Mouse (Mus musculus) T-helper 1 cell (primary cell): ENCODE measurements around the gene Sec24d.
"Not testable (repeated sequence)": the region's sequence is repeated elsewhere in the genome, so short reads cannot be mapped to it uniquely, and the experiment has no call there.

ENCODE experiments used
- in situ Hi-C: fragments of 300-600 bp; cut with MboI, MseI; formaldehyde crosslinking; loops from one replicate; pipeline ENCODE4 v1.15.1; 2025; ENCODE audit warnings: high pct_unique_total_duplicates

The Sec24d gene

GRCm38 (mm10) chr3:123336951-123337350, 69.7 kb downstream of the Sec24d start:
- in situ Hi-C loops, result no loop called here

- in situ Hi-C loops, result no loop called here
These were observed 70.6 kb downstream of the Sec24d start for GRCm38 (mm10) chr3:123337853-123338252.

GRCm38 (mm10) chr3:123338666-123339195, 71.5 kb downstream of the Sec24d start:
- in situ Hi-C loops, result no loop called here

- in situ Hi-C loops, result no loop called here
These were observed 73.8 kb downstream of the Sec24d start for GRCm38 (mm10) chr3:123341049-123341448.

- in situ Hi-C loops, result no loop called here
These were observed 76.4 kb downstream of the Sec24d start for GRCm38 (mm10) chr3:123343690-123344089.

GRCm38 (mm10) chr3:123348080-123348802, 81.0 kb downstream of the Sec24d start:
- in situ Hi-C loops, result no loop called here

- in situ Hi-C loops, result loop anchor here (10.0 kb wide), 1 partner anchor 186 kb away; no protein-coding TSS in a partner anchor
These were observed 83.3 kb downstream of the Sec24d start for GRCm38 (mm10) chr3:123350602-123351001.

GRCm38 (mm10) chr3:123351519-123351918, 84.3 kb downstream of the Sec24d start:
- in situ Hi-C loops, result loop anchor here (10.0 kb wide), 1 partner anchor 187 kb away; no protein-coding TSS in a partner anchor

GRCm38 (mm10) chr3:123353183-123353582, 85.9 kb downstream of the Sec24d start:
- in situ Hi-C loops, result loop anchor here (10.0 kb wide), 1 partner anchor 188 kb away; no protein-coding TSS in a partner anchor

- in situ Hi-C loops, result loop anchor here (10.0 kb wide), 1 partner anchor 189 kb away; no protein-coding TSS in a partner anchor
These were observed 86.4 kb downstream of the Sec24d start for GRCm38 (mm10) chr3:123353661-123354060.

GRCm38 (mm10) chr3:123354388-123354787, 87.1 kb downstream of the Sec24d start:
- in situ Hi-C loops, result loop anchor here (10.0 kb wide), 1 partner anchor 190 kb away; no protein-coding TSS in a partner anchor

- in situ Hi-C loops, result loop anchor here (10.0 kb wide), 1 partner anchor 192 kb away; no protein-coding TSS in a partner anchor
These were observed 89.2 kb downstream of the Sec24d start for GRCm38 (mm10) chr3:123356377-123356991.

- in situ Hi-C loops, result not testable (repeated sequence)
These were observed 99.6 kb downstream of the Sec24d start for GRCm38 (mm10) chr3:123366820-123367219.

- in situ Hi-C loops, result no loop called here
These were observed 101.9 kb downstream of the Sec24d start for GRCm38 (mm10) chr3:123369161-123369560.

GRCm38 (mm10) chr3:123370927-123371326, 103.7 kb downstream of the Sec24d start:
- in situ Hi-C loops, result no loop called here

GRCm38 (mm10) chr3:123371766-123372535, 104.7 kb downstream of the Sec24d start:
- in situ Hi-C loops, result no loop called here

GRCm38 (mm10) chr3:123376562-123376961, 109.3 kb downstream of the Sec24d start:
- in situ Hi-C loops, result no loop called here

- in situ Hi-C loops, result no loop called here
These were observed 117.2 kb downstream of the Sec24d start for GRCm38 (mm10) chr3:123384435-123384834.

- in situ Hi-C loops, result no loop called here
These were observed 117.8 kb downstream of the Sec24d start for GRCm38 (mm10) chr3:123385118-123385485.

GRCm38 (mm10) chr3:123385486-123386156, 118.4 kb downstream of the Sec24d start, which contains the start of gene Mettl14:
Gene Mettl14 (minus strand): TSS chr3:123386108.
- in situ Hi-C loops, result no loop called here

- in situ Hi-C loops, result not testable (repeated sequence)
These were observed 119.0 kb downstream of the Sec24d start for GRCm38 (mm10) chr3:123386157-123386780.
